In genomic region chr14:76310278-76310677, GRCm38 (mm10) we compare ENCODE assay signal across 8 mouse cellular contexts.
A peak's percentile ranks its signal among the peaks of the same experiment; 100 is the strongest.
DNase-seq lines count a peak whose midpoint lies in the region; ATAC-seq and TF ChIP-seq lines count a peak whose summit lies in the region.

No protein-coding gene starts in this region.

- TF ChIP-seq CTCF in cerebellum, adult 2 months (IDR thresholded peaks at IDR 0.05; ENCODE audit: borderline replicate concordance, insufficient read depth, low read depth, low read length), result no peak
- TF ChIP-seq CTCF in midbrain, postnatal 0 days (IDR thresholded peaks at IDR 0.05), result no peak

- no peak overlapping the region for H3K4me2 ChIP-seq in midbrain, postnatal 0 days (ENCODE audit: low read depth, low read length, poor library complexity, severe bottlenecking)

- ATAC-seq in midbrain, postnatal 0 days (ENCODE audit: low FRiP score), result peak; percentile 62

- no peak for TF ChIP-seq POLR2A in cerebellum, adult 2 months (IDR thresholded peaks at IDR 0.05; ENCODE audit: borderline replicate concordance, insufficient read depth, low read length)

- DNase-seq in layer of hippocampus, adult 11-12 months (ENCODE audit: low spot score), result peak; percentile 65
- DNase-seq in layer of hippocampus, adult 9-10 months (ENCODE audit: low spot score), result no peak
- DNase-seq in cerebellum, adult 2 months, result peak; percentile 70 to 79
- DNase-seq in gastrocnemius, postnatal 14 days, result peak; percentile 90
- peak; percentile 88 to 89 for DNase-seq in layer of hippocampus, postnatal 10 days (ENCODE audit: low spot score in 2 of 2)
- peak; percentile 80 for DNase-seq in midbrain, postnatal 0 days (ENCODE audit: low spot score)
- no peak for DNase-seq in spleen, postnatal 36 days (ENCODE audit: low spot score in 2 of 2)
- DNase-seq in yolk sac, embryonic 10.5 days (ENCODE audit: low spot score), result no peak

- no peaks in the 10 kb centered on the region for H3K36me3 ChIP-seq in midbrain, postnatal 0 days (ENCODE audit: insufficient read depth, low read length)

- H3K4me3 ChIP-seq in cerebellum, adult 2 months (replicated peaks; ENCODE audit: insufficient read depth, low read depth, low read length), result no peak overlapping the region
- H3K4me3 ChIP-seq in midbrain, postnatal 0 days (ENCODE audit: low read depth, low read length), result no peak overlapping the region

- H3K27me3 ChIP-seq in cerebellum, adult 2 months (ENCODE audit: control insufficient read depth, insufficient read depth, low read length), result no peaks in the 10 kb centered on the region
- H3K27me3 ChIP-seq in midbrain, postnatal 0 days (ENCODE audit: insufficient read depth, low read length), result no peaks in the 10 kb centered on the region

- H3K27ac ChIP-seq in cerebellum, adult 2 months (ENCODE audit: insufficient read depth, low read length), result no peak overlapping the region
- no peak overlapping the region for H3K27ac ChIP-seq in midbrain, postnatal 0 days (ENCODE audit: low read depth, low read length)

- H3K4me1 ChIP-seq in cerebellum, adult 2 months (ENCODE audit: control insufficient read depth, insufficient read depth, low read length), result peaks cover 6% of the 10 kb centered on the region
- H3K4me1 ChIP-seq in midbrain, postnatal 0 days (ENCODE audit: insufficient read depth, low read length), result no peaks in the 10 kb centered on the region

- H3K9me3 ChIP-seq in midbrain, postnatal 0 days (ENCODE audit: low read length), result no peaks in the 10 kb centered on the region

- 16% methylated on average over 6 of the region's 6 CpGs for WGBS in cerebellum, adult 2 months
- WGBS in midbrain, postnatal 0 days, result 71% methylated on average over 6 of the region's 6 CpGs

- intact Hi-C loops in gastrocnemius, postnatal 14 days (cut with DNase I; ENCODE audit: low total_unique reads), result no loop called here

- no peak overlapping the region for H3K9ac ChIP-seq in midbrain, postnatal 0 days (replicated peaks; ENCODE audit: low read length, poor library complexity, severe bottlenecking)

Comparison
In these comparisons a context has a peak if more than half of its experiments do, and no peak if none do; other contexts are left out.
1. DNase-seq: peak in layer of hippocampus, adult 11-12 months (single experiment), cerebellum, adult 2 months (2 of 2), gastrocnemius, postnatal 14 days (single experiment), layer of hippocampus, postnatal 10 days (2 of 2) and midbrain, postnatal 0 days (single experiment); none in layer of hippocampus, adult 9-10 months (single experiment), spleen, postnatal 36 days (0 of 2) and yolk sac, embryonic 10.5 days (single experiment).